Mouse (Mus musculus) embryonic fibroblast, embryonic 13.5 days (primary cell): Measurements from ENCODE around the gene Ptx4.

ENCODE experiments used
- CTCF ChIP-seq: IDR thresholded peaks from 2 replicates; pipeline ENCODE4 v1.5.1; 2011; ENCODE audit warnings: mild to moderate bottlenecking, control low read depth, low read length, moderate library complexity, borderline replicate concordance; ENCODE audit not compliant: insufficient read depth
- POLR2A ChIP-seq: IDR thresholded peaks from 2 replicates; pipeline ENCODE4 v1.6.1; 2011; ENCODE audit warnings: low read depth, mild to moderate bottlenecking, control low read depth, low read length, moderate library complexity

DNA sequence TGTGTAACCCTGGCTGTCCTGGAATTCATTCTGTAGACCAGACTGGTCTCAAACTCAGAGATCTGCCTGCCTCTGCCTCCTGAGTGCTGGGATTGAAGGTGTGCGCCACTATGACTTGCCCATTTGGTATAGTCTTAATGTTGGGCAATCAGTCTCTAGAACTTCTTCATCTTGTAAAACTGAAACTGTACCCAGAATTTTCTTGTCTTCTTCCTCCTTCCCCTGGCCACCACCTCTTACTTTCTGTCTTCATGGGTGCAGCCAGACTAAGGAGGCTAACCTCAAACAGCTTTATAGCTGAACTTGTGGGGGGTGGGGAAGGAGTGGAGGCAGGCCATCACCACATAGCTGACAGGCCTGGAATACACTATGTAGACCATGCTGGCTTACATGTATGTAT lies 18.2 kb downstream of the Ptx4 start:
- no peak for TF ChIP-seq CTCF
- no peak for TF ChIP-seq POLR2A
